Mouse (Mus musculus) gastrocnemius, postnatal 25 days (tissue): ENCODE data around the gene Phb2. TPM values are rescaled to one million over a fixed set of nuclear protein-coding genes. Genes with fewer than 3 reads are reported as not detected.
A peak's percentile ranks its signal among the peaks of the same experiment; 100 is the strongest.
"Not testable (repeated sequence)": the region's sequence is repeated elsewhere in the genome, so short reads cannot be mapped to it uniquely, and the experiment has no call there.

Experiments
- DNase-seq: peaks from one replicate; pipeline ENCODE4 v3.0.0; 2022
- long read RNA-seq, 2 experiments: library from polyadenylated mRNA; stranded (forward); transcript quantifications; one replicate each; pipeline ENCODE4 v2.0.0; 2021
- total RNA-seq, 2 experiments: library from RNA; stranded (reverse); gene quantifications; 1 replicate in 1 of 2; 2 replicates in 1 of 2; pipeline ENCODE4 v1.2.3; 2021

Gene Phb2
- 100 to 1,000 TPM; 157 TPM for total RNA-seq
- long read RNA-seq, experiment 1, partial matches to known transcripts, result 3 of 181 reads
- long read RNA-seq, experiment 1, other reads (novel, unspliced or antisense), result 178 of 181 reads
- long read RNA-seq, experiment 2, partial matches to known transcripts, result 4 of 195 reads
- long read RNA-seq, experiment 2, other reads (novel, unspliced or antisense), result 190 of 195 reads

DNA sequence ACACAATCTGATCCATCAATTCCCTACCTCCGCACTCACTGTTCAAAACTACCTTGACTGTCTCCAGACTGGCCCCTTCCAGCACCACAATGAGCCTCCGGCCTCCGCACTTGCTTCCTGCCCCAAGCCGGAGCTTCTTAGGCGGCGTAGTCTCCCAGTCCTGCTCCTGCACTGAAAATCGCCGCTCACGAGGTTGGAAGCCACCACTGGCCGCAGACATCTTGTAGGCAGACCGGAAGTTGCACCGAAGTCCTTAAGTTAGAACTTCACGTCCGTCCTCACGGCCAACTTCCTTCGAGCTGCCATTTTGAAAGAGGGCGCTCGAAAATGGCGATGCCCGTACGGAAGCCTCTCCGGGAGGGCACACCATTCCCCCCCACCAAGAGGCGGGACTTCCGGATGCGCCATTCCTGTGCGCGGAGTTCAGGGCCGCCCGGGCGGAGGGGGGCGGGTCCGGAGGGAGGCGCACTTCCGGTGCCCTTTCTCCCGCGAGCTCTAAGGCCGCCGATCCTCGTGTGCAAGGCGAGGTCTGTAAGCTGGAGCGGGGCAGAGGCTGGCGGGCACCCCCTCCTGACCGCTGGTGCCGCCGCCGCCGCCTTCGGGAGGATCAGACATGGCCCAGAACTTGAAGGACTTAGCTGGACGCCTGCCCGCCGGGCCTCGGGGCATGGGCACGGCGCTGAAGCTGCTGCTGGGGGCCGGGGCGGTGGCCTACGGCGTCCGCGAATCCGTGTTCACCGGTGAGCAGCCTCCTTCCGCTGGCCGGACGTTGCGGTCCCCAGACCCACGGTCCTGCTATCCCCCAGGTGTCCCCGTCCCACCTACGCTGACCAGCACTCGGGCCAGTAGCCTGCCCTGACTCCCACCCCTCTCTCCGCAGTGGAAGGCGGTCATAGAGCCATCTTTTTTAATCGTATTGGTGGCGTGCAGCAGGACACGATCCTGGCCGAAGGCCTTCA lies at the start of gene Phb2, which contains the start of gene Emg1:
TSS of gene Phb2 (plus strand) at position 513 of the 959 bp plus-strand sequence.
TSS of gene Emg1 (minus strand) at position 355 of the 959 bp plus-strand sequence.
- DNase-seq, result peak; percentile 98

DNA sequence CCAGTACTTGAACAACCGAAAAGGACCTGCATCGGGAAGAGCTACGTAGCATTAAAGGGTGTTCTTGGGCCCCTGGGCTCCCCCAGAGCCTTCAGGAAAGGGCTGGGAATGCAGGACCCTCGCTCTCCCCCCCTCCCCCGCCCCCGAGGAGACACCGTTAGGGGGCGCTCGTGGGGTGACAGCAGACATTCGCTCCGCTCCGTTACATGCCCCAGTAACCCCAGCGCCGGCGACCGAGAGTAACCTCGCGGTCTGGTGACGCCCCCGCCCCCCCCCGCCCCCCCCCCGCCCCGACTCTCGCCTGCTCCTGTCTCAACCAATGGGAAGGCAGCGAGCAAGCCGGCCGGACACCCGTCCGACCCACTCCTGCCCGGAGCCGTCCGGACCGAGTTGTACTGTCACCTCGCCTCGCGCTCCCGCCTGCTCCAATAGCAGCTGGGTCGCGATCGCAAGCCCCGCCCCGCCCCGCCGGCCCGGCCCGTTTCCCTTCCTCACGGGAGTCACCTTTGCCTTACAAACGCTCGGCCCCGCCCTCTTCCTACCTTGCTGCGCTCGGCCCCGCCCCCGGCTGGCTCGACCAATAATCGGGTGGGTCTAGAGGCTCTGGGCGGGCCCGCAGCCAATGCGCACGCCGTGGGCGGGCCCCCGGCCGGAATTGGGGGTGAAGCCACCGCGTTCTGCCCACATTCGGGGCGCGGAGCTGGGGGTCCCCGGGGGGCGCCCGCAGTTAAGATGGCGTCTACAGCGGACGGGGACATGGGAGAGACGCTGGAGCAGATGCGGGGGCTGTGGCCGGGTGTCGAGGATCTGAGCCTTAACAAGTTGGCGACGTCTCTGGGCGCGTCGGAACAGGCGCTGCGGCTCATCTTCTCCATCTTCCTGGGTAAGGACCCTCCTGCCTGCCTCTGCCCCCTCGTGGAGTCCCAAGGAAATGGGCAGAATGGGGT lies 49.4 kb upstream of the Phb2 start, which contains the start of gene Lpcat3:
TSS of gene Lpcat3 (plus strand) at position 551 of the 947 bp plus-strand sequence.
- peak; percentile 98 for DNase-seq

DNA sequence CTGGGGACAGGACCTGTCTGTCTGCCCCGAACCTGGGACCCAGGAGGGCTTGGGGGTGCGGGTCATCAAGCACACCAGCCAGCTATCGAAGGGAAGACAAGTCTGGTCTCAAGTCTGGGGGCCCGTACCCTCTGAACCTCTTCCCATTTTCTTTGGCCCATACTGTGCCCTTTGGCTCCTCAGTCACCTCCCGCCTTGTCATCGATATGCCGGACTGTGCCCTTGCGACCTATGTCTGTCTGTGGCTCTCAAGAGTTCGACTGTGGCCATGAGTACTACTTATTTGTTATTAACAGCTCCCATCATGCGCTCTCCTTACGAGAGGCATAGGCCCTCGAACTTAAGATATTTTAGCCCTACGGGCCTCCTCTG lies 48.7 kb upstream of the Phb2 start:
- DNase-seq, result no peak

DNA sequence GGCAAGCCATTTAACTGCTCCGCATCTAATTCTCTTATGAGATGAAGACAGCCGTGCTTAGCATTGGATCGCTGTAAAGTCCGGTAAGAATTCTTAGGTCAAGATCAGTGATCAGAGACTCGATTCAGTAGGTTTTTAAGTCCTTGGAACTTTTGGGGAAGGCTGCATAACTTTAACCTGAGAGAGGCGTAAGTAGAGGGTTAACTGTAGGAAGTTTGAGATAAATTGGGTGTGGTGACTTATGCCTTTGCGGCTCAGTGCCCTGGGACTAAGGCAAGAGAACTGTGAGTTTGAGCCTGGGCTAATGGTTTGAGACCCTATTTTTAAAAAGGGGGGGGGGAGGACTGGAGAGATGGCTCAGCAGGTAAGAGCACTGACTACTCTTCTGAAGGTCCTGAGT lies 47.9 kb upstream of the Phb2 start:
- DNase-seq, result no peak

DNA sequence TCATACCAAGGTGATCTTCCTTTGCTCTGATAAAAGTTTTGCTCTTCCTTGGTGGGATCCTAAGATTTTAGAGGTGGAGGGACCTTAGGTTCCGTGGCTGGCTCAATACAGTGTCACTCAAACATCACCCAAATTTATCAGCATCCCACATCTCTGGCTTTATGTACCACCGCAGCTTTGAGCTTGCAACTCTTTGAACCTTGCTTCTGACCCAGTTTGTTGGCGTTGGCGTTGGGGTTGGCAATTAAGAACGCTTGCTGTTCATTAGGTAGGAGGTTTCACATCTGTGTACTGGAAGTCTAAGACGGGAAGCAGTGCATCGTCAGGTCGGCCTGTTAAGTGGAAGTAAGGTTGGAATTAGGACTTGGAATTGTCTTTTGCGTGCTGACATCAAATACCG lies 47.1 kb upstream of the Phb2 start:
- DNase-seq, result no peak

DNA sequence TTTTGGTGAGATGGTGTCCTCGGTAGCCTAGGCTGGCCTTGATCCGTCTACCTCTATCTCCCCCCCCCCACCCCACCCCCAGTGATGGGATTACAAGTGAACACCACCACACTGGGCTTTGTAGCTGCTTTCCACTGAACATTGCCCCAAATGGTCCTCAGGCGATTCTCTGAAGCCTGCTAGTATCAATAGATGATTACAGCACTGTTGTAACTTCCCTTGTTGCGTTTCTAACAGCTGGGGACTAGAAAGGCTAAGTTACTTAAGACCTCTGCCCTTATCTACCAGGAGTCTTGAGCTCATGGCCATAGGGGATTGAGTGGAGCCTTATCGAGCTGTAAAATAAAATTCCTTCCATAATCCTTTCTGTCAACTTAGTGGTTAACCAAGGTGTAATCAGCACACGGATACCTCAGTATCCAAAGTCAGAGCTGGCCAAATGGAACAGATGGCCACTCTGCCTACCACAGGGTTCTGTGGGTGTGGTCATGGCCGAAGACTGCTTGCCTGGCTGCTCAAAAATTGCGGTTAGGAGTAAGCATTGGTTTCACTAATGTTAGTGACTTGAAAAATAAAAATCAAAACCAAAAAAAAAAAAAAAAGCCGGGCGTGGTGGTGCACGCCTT lies 42.8 kb upstream of the Phb2 start:
- DNase-seq, result no peak

DNA sequence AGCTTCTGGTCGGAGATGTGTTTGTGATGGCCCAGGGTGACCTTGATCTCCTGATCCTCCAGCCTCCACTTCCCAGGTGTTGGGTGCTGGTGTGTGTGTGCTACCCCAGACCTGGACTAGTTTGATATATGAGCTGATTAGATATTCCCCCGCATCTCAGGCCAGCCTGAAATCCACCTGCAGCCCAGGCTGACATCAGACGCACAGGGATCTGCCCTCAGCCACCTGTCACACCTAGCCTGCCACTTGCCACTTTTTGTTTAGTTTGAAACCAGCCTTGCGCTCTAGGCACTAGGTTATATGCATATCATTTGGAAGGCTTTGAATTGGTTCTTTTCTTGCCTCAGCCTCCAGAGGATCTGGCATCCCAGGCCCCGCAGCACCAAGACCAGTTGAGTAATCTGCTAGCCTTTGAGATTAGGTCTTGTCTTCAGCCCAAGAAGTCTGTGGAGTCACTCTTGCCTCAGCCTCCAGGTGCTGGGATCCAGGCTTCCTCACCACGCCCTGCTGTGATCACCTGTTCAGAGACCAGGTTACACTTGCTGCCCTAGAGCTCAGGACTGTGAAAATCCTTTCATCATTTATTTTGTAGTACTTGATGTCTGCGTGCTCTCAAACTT lies 41.7 kb upstream of the Phb2 start:
- no peak for DNase-seq

DNA sequence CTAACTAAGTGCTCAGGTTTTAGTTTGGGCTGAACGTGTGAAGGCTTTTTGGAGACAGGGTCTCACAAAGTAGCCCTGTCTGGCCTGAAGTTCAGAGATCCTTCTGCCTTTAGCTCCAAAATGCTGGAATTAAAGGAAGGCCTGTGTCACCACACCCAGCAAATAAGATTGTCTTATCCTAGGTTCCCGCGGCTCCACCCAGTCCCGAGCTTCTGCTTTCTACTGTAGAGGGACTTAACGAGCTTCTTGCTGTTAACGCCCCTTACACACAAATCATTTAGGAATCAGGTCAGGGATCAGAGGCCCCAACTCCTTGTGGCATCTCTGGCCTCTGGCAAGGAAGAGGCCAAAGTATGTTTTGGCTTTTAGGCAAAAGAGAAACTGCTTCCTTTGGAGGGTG lies 40.0 kb upstream of the Phb2 start:
- no peak for DNase-seq

DNA sequence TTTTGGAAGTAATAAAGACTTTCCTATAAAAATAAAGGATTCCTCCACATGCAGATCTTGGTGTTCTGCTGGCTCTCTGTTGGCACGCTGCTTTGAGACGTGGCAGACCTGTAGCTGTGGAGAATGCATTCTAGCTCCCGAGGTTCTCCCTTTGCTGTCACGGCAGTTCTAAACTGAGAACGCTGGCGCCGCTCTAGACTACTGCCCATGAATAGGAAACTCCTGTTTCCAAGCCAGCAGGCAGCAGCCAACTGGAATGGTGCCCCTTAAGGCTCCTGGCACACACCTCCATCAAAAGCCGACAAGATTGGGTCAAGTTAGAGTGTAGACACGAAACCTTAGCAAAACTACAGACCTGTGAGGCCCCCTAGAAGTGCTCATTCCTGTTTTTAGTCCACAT lies 38.5 kb upstream of the Phb2 start:
- peak; percentile 45 for DNase-seq

DNA sequence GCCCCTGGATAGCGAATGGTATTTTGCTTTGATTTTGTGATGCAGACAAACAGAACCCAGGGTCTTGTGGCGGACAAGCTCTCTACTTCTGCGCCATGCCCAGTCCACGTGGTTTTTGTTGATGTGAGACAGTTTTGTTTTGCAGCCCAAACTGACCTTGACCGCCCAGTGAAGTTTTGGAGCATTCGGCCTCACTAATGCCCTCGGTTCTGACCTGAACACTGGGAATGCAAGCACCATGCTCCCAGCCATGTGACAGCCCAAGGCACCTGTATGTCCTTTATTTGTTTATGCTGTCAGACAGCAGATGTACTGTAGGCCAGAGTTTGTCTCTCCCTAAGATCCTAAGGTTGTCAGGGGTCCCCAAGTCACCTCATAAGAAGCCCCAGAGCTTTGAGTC lies 37.5 kb upstream of the Phb2 start:
- DNase-seq, result no peak

DNA sequence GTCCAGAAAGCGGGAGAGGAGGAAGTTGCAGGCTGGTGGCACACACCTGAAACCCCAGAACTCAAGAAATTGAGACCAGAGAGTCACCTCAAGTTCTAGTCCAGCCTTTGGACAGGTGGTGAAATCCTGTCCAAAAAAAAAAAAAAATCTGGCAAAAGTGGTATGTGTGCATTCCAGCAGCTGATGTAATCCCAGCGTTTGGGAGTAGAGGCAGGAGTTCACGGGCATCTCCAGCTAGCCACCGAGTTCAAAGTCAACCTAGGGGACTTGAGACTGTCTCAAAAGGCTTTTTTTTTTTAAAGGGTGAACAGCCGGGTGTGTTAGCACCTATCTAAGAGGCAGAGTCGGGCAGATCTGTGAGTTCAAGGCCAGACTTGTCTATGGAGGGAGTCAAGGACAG lies 36.0 kb upstream of the Phb2 start:
- no peak for DNase-seq

DNA sequence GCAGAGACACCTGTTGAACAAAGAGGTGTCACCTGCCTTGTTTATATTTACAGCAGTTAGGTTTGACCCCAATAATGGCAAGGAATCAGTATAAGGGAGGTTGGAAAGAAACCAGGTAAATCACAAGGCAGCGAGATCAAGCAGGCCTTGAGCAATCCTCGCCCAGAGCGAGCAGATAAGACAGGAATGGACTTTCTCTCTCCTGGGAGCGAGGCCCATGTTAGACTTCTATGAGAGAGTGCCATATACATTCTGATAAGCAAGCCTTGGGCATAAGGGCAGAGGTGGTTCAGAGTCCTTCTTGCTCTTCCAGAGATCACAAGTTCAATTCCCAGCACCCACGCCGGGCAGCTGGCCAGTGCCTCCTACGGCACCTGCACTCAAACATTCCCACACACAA lies 33.4 kb upstream of the Phb2 start:
- DNase-seq, result no peak

DNA sequence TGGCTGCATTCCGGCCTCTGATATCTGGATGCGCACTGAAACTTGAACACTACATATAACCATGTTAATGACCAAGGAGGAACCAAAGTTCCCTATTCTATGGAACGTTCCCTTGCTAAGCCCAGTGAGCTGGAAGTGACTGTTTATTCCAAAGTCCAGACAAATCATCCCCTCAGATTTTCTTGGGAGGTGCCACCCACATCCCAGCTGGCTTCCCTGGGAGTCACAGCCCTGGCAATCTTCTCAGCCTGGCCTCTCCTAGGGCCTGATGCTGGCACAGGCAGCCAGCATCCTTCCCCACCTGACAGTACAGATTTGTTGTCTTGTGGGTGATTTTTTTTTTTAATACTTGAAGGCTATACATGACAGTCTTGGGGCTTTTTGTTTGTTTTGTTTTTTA lies 32.6 kb upstream of the Phb2 start:
- no peak for DNase-seq

DNA sequence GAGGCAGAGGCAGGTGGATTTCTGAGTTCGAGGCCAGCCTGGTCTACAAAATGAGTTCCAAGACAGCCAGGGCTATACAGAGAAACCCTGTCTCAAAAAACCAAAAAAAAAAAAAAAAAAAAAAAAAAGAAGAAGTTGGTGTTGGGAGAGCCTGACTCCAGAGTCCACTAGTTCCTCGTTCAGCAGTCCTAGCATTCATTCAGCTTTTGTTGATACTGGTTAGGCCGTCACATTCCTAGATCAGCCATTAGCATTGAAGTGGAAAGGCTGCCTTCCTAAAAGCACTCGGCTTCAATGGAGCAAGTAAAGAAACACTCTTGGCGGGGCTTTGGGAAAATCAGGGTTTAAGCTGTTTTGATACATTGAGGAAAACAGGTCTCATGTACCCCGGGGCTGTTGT lies 29.8 kb upstream of the Phb2 start:
- DNase-seq, result not testable (repeated sequence)

DNA sequence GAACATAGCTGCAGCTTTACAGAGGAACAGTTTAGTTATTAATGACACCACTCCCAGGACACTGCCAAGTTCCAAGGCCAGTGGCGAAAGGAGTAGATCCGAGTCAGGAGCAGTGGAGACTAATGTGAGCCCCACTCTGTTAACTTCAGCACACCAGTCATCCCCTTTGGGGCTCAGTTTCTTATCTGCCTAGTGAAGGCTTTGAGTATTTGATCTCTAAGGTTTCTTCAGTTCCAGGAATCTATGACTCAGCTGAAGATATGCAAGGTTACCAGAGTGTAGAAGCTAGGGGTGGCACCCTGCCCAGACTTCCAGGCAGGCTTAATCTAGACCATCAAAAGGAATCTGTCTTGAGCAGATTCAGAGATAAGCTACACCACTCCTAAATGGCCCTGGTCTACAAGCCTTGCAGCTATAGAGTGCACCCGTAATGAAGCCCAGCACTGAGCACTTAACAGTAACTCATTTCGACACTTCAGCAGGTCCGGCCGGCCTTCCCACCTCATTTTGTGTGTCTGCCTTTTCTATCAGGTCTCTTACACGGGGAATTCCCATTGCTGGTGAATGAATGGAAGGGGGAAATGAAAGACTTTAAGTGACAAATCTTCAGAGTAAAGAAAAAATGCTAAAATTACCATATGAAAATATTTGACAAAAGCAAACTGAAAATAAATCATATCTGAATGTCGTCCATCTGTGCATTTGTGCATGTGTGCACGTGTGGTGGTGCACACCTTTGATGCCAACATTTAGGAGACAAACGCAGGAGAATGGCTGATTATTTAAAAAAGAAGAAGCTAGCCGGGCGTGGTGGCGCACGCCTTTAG lies 28.3 kb upstream of the Phb2 start:
- no peak for DNase-seq

DNA sequence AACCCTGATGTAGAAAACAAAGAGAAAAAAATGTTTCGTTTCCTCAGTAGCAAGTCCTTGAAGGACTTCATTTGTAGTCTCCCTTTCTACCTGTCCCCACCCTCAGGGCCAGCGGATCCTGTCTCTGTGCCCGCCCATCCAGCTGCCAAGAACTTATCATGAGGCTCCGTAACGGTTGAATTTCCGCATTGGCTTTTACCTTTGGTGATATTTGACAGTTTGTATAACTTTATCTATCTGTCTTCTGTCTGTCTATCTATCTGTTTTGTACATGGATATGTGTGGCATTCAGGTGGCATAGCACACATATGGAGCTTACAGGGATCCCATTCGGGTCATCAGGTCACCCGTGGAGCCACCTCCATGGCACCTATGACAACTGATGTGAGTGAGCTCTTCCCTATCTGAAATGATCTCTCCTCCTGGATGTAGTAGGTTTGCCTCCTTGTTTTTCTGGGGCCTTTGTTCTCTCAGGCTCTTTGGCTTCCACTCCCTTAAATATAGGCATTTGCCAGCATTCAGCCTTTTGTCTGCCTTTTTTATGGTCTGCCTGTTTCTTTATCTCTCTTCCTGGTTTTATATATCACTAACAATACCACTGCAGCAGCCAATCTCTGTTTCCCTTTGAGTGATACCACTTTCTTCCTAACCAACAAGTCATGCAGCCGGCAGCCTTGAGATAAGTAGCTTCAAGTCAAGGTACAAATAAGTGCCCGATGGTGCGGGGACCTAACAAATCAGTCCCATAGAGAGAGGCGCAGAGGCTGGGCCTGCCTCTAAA lies 26.3 kb upstream of the Phb2 start:
- no peak for DNase-seq

DNA sequence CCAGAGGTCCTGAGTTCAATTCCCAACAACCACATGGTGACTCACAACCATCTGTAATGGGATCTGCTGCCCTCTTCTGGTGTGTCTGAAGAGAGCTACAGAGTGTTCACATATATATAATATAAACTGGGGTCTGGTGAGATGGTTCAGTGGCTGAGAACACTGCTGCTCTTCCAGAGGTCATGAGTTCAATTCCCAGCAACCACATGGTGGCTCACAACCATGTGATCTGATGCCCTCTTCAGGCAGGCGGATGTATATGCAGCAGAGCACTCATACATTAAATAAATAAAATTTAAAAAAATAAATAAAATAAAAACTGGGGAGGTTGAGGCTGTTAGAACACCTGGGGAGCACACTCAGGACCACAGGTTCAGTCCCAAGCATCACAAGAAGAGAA lies 25.5 kb upstream of the Phb2 start:
- DNase-seq, result not testable (repeated sequence)

DNA sequence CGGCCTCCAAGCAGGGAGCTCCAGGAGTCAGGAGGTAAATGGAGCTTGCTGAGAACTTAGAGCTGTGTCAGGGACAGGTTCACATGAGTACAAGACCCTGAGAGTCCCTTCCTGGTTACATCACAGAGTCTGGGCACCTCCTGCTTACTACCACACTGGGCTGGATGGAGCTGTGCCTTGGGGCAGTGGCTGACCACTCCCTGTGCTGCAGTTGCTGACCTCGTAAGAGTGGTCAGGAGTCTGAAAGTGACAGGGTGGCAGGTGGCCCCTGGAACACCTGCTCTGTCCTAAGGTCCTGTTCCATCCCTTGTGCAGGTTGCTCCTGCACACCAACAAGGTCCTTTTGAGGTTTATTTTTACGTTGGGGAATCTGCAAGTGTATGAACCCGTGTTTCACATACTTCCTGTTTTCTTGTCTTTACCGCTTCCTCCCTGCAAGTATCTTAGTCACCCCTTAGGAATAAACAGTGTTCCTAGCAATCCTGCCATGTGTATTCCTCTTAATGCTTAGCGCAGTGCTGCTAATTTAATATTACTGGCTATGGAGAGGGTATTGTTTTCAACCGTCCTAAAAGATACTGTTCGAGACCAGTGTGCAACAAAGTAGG lies 23.9 kb upstream of the Phb2 start:
- no peak for DNase-seq

DNA sequence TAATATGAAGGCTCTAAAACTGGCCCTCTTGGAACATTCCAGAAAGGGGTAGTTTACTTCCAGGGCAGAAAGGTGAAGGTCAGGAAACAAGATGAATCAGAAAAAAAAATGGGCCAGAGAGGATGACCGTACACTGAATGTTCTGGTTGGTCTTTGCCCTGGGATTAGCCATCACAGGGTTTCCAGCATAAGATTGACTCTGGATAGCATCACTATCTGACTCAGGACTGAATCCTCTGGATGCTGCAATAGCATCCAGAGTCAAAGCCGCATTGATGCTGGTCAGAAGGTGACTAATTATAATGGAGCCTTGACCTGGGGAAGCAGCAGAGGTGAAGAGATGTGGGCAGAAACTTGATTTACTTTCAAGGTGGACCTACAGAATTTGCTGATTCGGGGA lies 23.1 kb upstream of the Phb2 start:
- DNase-seq, result no peak
